Mouse (Mus musculus): ENCODE measurements around the gene Aldh1a2.

The Aldh1a2 gene

GRCm38 (mm10) chr9:71215248-71216035 lies at the start of gene Aldh1a2:
TSS of gene Aldh1a2 (plus strand) at chr9:71215789.
- peak; percentile 78 for DNase-seq (ENCODE audit: low spot score)

DNA sequence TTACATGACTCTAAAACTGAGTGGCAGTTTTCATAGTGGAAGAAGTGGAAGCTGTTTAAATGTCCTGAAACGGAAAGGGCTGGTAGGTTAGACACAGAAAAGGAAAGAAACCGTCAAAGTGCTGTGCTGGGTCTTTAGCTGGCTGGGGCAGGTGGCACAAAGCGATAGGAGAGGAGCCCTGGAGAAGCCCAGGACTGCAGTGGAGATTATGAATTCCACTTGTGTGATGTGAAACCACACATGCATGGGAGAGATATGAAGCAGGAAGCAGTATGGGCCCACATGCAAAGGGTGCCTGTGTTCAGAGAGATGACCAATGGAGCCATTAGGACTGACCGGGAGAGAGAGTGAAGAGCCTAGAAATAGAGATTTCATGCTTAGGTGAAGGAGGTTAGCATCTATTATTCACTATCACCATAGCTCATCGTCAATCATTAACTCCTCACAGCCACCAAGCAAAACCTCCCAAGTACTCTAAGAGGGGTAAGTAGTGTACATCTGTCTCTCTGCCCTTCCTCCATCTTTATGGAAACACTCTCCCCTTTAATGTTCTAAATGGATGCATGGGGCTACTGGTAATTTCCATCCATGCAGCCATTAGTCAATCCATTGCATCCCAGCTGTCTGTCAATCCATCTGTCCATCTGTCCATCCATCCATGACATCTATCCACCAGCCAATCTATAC lies 49.4 kb upstream of the Aldh1a2 start:
- no peak for DNase-seq (ENCODE audit: low spot score)

- DNase-seq (ENCODE audit: low spot score) = no peak
Measured at GRCm38 (mm10) chr9:71166871-71167465, 48.6 kb upstream of the Aldh1a2 start.

DNA sequence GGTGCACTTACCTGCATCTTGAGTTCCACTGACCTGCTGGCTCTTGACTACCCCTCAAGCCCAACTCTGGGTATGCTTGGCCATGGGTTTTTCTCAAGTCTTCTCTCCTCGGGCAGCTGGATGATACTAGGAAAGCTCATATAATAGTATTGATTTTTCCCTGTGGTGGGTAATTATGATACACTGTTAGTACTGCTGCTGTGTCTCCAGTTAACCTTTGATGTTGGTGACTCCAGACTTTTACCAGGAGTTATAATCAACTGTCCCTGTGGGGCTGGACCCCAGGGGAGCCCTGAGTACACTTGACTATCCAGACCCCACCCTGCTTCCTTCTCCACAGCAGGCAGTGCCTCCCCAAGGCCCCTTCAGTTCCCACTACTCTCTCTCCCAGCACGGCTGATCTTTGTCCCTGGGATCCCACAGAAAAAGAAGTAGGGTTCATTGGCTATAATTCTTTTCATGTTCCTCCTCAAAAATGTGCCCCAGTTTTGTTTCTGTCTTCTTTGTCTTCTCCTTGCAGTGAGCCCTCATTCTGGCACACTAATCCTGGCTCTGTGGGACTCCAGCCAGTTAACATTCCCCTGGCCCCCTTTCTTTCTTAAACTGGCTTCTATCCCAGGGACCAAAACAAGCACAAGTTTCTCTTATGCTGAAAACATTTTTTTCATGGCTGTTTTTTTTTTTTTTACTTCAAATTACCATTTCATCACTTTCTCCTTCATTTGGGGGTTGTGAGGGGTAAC lies 47.9 kb upstream of the Aldh1a2 start:
- DNase-seq (ENCODE audit: low spot score) = no peak

DNA sequence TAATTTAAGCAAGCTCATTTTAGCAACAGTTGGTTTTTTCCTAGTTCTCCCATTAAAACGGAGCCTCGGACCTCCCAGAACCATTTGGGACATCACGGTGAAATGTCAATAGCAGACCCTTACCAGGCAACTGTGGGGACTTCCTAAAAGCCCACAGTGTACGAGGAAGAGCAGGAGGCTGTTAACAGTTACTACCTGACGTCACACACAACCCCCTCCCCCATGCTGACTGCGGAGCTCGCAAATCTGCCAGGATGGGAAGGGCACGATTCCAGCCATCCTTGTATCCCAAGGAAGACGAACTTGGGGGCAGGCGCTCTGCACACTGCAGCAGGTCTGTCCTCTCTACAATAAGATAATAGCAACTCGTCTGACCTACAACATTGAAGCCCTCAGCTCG lies 47.1 kb upstream of the Aldh1a2 start, which contains the start of gene Aqp9:
Aqp9 (minus strand) TSS at position 172 of the 400 bp plus-strand sequence.
- no peak for DNase-seq (ENCODE audit: low spot score)

GRCm38 (mm10) chr9:71173533-71173932 lies 42.1 kb upstream of the Aldh1a2 start:
- DNase-seq (ENCODE audit: low spot score) = no peak

GRCm38 (mm10) chr9:71174316-71174975 lies 41.1 kb upstream of the Aldh1a2 start:
- no peak for DNase-seq (ENCODE audit: low spot score)

GRCm38 (mm10) chr9:71175686-71176085 lies 39.9 kb upstream of the Aldh1a2 start:
- no peak for DNase-seq (ENCODE audit: low spot score)

GRCm38 (mm10) chr9:71179276-71179896 lies 36.2 kb upstream of the Aldh1a2 start:
- no peak for DNase-seq (ENCODE audit: low spot score)

- DNase-seq (ENCODE audit: low spot score) = no peak
Measured at GRCm38 (mm10) chr9:71179964-71180700, 35.5 kb upstream of the Aldh1a2 start.

- DNase-seq (ENCODE audit: low spot score) = no peak
Measured at GRCm38 (mm10) chr9:71185285-71185684, 30.3 kb upstream of the Aldh1a2 start.

DNA sequence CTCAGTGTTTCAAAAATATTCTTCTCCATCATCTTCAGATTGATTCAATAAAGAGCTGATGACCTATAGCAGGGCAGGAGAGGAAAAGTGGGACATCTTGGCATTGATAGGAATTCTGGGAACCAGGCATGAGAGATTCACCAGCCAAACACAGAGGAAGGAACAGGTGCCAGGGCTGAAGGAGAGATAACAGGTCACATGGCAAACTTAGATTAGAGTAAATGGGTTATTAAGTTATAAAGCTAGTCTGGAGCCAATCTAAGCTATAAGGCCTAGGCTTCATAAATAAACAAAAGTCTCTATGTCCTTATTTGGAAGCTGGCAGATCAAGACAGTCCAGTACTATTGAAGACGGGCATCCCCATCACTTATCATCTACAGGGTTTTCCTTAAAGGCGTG lies 29.8 kb upstream of the Aldh1a2 start:
- DNase-seq (ENCODE audit: low spot score) = no peak

- DNase-seq (ENCODE audit: low spot score) = no peak
Measured at GRCm38 (mm10) chr9:71187396-71187795, 28.2 kb upstream of the Aldh1a2 start.

DNA sequence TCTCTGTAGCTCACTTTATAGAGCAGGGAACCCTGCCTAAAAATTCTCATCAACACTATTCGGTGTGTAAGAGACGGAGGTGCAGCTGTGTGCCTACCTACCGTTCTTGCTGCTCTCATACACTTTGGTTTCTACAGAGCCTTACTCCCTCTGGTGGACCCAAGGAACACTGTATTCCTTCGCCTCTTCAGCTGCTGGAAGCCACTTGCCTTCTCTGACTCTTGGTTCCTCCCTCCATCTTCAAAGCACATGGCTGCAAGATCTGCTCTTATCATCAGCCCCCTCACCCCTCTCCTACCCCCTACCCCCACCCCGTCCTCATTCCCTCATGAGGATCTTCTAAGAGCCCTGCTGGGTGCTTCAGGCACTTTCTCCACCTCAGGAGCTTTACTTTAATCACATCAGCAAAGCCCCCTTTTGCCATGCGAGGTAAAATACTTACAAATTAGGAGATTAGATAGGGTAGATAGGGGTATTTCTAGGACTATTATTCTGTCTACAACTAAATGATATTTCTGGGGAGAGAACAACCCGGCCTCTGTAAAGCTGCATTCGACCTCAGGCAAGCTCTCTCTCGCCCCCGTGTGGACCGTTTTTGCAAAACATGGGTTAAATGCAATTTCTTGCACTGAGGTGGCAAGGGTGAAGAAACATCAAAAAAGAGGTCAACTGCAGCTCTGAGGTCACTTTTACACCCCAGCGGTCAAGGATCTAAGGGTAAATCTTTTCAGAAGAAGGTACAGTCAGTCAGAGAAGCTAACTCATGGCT lies 26.8 kb upstream of the Aldh1a2 start:
- peak; percentile 84 for DNase-seq (ENCODE audit: low spot score)

- DNase-seq (ENCODE audit: low spot score) = no peak
Measured at GRCm38 (mm10) chr9:71198826-71199225, 16.8 kb upstream of the Aldh1a2 start.

DNA sequence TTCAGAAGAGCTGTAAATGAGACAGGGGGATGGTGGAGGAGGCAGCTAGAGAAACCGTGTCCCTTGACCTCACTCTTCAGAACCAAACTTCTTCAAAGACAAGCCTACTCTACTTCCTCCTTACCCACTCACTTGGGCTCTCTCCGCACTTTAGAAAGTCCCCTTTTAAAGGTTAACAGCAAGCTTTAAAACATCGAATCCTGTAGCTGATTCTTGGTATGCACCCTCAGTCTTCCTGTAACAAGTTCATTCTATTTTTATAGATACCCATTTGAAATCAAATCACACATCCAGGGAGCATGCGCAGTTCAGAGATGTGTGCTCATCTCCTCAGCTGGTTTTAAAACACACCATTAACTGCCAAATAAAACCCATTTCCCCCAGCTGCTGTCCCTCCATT lies 13.3 kb upstream of the Aldh1a2 start:
- no peak for DNase-seq (ENCODE audit: low spot score)

DNA sequence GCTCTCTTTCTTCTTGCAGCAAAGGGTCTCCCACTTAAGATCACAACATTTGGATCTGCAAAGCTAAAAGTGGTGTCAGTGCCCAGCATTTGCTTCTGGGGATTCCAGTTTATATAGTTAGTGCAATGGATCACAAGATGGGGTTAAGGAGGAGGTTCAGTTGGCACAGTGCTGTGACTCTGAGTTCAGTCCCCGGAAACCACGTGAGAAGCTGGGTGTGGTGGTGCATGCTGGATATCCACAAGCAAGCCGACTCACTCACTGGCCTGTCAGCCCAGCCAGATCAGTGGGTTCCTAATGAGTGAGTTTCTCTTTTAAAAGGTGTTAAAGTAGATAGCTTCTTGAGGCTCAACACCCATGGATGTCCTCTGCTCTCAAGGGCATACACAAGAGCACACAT lies 6.3 kb upstream of the Aldh1a2 start:
- DNase-seq (ENCODE audit: low spot score) = no peak

DNA sequence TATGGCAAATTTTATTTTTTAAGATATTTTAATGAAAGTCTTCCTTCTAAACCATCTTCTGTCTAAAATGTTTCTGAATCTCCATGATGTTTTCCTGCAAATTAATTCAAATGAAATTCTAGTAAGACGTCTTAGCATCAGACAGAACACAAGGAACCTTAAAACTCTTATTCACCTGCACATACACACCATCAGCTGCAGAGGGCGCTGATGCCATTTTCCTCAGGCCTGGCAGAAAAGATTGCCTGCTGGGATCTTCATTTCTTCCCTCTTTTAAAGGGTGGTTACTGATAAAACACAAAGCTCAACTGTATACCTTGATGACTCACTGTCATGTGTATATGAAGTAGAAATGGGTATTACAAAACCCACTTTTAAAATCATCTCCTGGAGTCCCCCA lies 4.7 kb upstream of the Aldh1a2 start:
- DNase-seq (ENCODE audit: low spot score) = peak; percentile 67

DNA sequence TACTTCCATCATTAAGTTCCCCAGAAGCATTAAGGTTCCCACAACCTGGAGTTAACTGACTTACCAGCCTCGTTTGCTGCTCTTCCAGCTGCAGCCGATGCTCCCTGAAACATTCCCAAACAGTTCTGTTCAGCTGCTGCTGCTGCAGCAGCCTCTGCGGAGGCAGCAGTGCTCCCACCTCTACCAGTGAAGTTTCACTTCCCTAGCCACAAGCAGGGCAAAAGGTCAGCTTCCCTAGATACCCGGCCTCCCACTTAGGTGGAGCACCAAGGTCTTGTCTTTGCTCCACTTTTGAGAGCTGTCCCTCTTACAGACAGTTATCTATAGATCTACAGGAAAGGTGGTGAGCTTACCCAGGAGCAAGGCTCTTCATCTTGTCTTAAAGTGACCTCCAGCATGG lies 2.0 kb upstream of the Aldh1a2 start:
- DNase-seq (ENCODE audit: low spot score) = peak; percentile 16
